Mouse (Mus musculus) neutrophil, adult 5-6 weeks (primary cell): ENCODE data around the gene Pitpnm2. TPM values are rescaled to one million over a fixed set of nuclear protein-coding genes. Genes with fewer than 3 reads are reported as not detected.
"Not testable (repeated sequence)": the region's sequence is repeated elsewhere in the genome, so short reads cannot be mapped to it uniquely, and the experiment has no call there.

Experiments used
- ATAC-seq: fragments of 151-379, 151-347 bp; 2 replicates; pipeline ENCODE4 v1.8.0; 2017; ENCODE audit warnings: mild to moderate bottlenecking, moderate TSS enrichment; ENCODE audit not compliant: insufficient number of reproducible peaks, poor library complexity, low FRiP score, severe bottlenecking; ENCODE audit errors: extremely low read depth
- total RNA-seq: library from RNA; stranded (forward); fragments of 200-1000 nt; gene quantifications from 2 replicates; pipeline ENCODE4 v1.2.3, GENCODE M21; 2017

The Pitpnm2 gene
- 10.7 and 11.3 TPM in 2 replicates for total RNA-seq

DNA sequence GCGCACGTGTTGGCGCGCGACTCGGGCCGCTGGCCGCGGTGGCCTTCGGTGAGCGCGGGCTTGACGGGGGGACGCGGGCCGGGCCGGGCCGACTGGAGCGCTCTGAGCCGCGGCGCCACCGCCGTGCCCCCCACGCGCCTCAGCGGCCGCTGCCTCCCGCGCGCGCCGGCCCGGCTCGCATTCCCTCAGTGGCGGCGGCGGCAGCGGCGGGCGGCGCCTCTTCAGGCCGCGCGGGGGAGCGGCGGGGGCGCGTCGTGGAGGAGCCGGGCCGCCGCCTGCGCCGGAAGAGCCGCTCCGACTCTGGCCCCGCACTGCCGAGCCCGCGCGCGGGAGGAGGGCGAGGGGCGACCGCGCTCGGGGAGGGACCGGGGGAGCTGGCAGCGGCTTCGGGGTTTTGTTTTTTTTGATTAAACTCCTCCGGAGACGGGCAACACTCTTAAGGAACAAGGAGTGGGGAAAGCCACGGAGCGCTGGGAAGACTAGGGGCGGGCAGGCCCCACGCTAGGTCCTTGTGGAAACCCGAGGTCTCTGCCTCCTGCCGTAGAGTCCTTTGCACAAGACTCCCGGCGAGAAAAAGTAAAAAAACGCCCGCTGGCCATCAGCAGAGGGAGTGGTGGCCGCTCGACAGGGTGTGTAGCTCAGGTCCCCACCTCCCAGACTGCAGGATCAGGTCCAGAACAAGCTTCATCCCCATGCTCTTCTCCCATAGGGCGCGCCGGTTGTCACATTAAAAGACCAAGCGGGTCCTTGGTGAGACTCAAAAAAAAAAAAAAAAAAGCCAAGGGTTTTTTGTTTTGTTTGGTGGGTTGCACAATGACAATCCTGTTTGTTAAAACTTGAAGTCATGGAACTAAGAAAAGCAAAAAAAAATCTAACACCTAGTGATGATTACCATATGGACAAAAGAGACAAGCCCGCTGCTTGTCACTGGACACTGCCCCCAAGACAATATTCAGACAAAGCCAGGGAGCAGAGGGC is at the start of gene Pitpnm2:
TSS of gene Pitpnm2 (minus strand) at position 147 of the 978 bp plus-strand sequence.
- ATAC-seq = no peak

- not testable (repeated sequence) for ATAC-seq
These were observed 49.7 kb upstream of the Pitpnm2 start for GRCm38 (mm10) chr5:124299307-124299706.

- no peak for ATAC-seq
These were observed 46.9 kb upstream of the Pitpnm2 start for GRCm38 (mm10) chr5:124296475-124296874.

DNA sequence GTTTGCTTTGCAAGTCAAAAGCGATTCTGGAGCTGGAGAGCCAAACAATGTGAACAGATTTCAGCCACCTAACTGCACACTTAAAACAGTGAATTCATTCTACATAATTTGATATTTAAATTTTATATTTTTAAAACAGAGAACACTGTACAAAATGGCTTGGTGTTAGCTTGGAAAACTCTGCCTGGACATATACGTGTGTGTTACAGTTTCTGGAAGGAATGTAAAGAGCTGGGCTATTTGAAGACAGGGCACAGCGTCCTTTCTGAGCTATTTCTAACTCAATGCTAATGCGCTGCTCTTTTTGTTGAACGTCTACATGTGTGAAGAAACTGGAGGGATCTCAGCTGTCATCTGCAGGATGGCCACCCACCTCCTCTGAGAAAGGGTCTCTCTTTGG is 44.4 kb upstream of the Pitpnm2 start:
- no peak for ATAC-seq

DNA sequence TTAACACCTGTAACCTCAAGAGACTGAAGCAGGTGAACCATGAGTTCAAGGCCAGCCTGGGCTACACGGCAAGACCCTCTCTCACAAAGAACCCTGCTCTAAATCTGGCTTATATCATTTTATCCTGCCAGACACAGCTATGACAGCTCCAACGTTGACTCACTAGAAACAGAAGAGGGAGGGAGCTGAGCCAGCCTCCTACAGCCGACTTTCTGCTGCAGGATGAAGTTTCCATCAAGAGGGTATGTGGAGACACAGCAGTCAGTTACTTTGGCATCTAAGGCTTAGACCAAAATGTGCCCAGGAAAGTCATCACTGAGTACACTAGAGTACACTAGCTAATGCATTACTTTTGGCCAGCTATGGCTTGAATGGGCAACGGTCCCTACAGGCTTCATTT is 40.7 kb upstream of the Pitpnm2 start:
- ATAC-seq = no peak

GRCm38 (mm10) chr5:124287616-124288247 is 38.2 kb upstream of the Pitpnm2 start:
- no peak for ATAC-seq

GRCm38 (mm10) chr5:124284330-124284729 is 34.8 kb upstream of the Pitpnm2 start:
- no peak for ATAC-seq

DNA sequence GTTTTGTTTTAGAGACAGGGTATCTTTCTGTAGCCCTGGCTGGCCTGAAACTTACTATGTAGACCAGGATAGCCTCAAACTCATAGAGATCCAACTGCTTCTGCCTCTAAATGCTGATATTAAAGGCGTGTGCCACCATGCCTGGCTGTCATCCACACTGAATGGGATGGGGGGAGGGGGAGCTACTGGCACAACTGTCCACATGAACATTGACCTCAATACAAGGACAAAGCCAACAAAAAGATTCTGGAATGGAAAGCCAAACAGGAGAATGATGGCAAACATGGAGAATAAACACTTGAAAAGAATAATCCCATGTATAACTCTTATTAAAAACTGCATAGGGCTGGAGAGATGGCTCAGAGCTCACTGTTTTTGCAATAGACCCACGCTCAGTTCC is 33.3 kb upstream of the Pitpnm2 start:
- no peak for ATAC-seq

DNA sequence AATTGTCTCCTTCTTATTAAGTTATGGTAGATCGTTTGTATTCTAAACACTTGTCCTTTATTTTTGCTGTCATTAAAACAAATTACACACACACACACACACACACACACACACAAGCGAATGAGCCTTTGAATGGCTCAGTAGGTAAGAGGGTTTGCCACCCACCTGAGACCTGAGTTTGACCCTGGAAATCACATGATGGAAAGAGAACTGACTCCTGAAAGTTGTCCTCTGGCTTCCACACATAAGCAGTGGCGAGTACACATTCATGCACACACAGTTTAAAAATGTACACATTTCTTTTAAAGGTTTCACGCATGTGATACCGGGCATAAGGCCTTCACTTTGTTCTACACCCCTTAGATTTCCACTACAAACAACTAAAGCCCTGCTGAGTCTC is 20.7 kb upstream of the Pitpnm2 start:
- no peak for ATAC-seq

DNA sequence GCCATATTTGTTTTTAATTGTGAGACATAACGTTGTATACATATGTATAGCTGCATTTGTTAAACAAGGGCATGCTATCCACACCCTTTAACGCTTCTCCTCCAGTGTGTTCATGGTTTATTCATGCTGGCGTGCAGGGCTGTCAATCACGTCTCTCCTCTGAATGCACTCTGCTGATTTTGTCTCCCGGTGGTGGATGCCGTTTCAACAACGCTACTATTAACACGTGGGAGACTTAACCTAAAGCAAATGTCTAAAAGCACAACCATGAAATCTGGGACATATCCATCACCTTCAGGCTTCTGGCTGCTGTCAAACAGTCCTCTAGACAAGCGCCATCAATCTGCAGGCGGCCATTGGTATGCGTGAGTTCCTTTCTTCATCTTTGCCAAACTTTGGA is 20.1 kb upstream of the Pitpnm2 start:
- no peak for ATAC-seq

GRCm38 (mm10) chr5:124267652-124268051 is 18.1 kb upstream of the Pitpnm2 start:
- no peak for ATAC-seq

GRCm38 (mm10) chr5:124266821-124267220 is 17.3 kb upstream of the Pitpnm2 start:
- ATAC-seq = no peak

DNA sequence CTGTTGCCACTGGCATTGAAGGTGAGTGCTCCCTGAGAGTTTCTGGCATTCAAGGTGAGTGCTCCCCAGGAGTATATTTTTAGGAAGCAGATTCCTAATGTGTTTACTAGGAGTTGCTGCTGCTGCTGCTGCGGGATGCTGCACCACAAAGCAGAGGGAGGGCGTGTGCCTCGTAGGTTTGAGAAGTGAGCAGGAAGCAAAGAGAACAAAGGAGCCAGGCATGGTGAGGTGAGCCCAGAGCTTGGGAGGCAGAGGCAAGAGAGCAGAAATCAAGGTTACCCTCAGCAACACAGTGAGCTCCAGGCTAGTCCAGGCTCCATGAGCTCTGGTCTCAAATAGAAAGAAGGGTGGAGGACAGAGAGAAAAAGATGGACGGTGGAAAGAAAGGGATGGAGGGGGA is 13.7 kb upstream of the Pitpnm2 start:
- no peak for ATAC-seq

DNA sequence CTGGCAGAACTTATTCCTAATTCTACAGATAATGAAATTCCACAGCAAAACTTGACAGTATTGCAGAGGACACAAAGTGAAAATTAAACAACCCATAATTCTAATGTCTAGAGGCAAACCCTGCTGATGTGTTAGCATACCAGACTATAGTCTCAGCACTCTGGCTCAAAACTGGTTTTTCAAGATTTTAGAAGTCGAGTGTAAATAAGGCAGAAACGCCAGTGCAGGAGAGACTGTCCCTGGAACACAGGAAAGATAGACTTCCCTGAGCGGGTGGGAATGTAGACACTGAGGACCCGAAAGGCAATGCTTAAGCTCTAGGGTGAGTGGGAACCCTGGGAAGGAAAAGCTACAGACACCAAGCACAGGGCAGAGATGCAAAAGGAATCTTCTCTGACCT is 12.5 kb upstream of the Pitpnm2 start:
- no peak for ATAC-seq

- no peak for ATAC-seq
These were observed 9.6 kb upstream of the Pitpnm2 start for GRCm38 (mm10) chr5:124259133-124259532.

- ATAC-seq = no peak
These were observed 8.5 kb upstream of the Pitpnm2 start for GRCm38 (mm10) chr5:124258026-124258425.

GRCm38 (mm10) chr5:124255141-124255540 is 5.6 kb upstream of the Pitpnm2 start:
- ATAC-seq = no peak

GRCm38 (mm10) chr5:124253555-124253954 is 4.0 kb upstream of the Pitpnm2 start:
- ATAC-seq = no peak

DNA sequence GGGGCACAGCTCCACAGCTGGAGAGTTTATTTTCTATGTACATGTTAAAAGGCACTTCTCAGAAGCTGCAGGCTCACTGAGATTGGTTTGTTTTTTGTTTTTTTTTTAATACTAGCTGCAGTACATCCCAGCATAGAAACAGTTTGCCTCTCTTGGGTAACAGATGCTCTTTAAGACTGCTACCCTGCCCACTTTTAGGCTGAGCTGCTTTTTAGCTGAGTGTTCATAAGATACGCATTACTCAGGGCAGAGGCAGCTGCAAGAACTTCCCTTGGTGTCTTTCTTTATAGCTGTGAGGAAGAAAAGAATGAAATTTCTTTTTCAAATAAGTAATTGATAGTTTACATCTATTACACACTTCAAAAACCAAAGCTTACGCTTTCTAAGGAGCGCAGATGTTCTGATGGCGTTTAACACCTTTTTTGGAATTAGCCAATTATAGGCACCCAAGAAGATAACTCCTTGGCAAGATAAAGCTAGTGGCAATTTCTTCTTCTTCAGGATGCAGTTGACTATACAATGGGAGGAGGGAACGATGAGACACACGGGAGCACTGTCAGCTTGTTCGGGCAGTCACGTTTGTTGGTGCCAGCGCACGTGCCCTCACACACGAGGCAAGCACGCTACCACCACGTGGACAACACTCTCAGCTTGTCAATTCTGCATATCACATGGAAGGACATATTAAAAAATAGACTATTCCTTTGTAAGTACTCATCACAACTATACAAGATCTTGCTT is 3.2 kb upstream of the Pitpnm2 start:
- ATAC-seq = no peak

GRCm38 (mm10) chr5:124251070-124251469 is 1.5 kb upstream of the Pitpnm2 start:
- no peak for ATAC-seq
